Mouse (Mus musculus) intestine, embryonic 14.5 days (tissue): ENCODE measurements around the gene Ppm1h. TPM values are rescaled to one million over a fixed set of nuclear protein-coding genes. Genes with fewer than 3 reads are reported as not detected.
A peak's percentile ranks its signal among the peaks of the same experiment; 100 is the strongest.

ENCODE experiments used
- ATAC-seq: fragments of 200-750 bp; cut with Nextera tagmentation; replicated peaks from 2 replicates; pipeline ENCODE4 v1.8.0; 2017; ENCODE audit warnings: low read depth, moderate number of reproducible peaks, moderate TSS enrichment, moderate library complexity; ENCODE audit not compliant: low FRiP score, low TSS enrichment
- DNase-seq: peaks from one replicate; pipeline ENCODE4 v3.0.0-alpha.2; 2018; ENCODE audit warnings: low spot score
- H3K27ac ChIP-seq: fragments of 300-500 bp; sonication (generic); 2 replicates; pipeline ENCODE4 v1.5.1; 2014; ENCODE audit warnings: low read depth, mild to moderate bottlenecking, control low read depth
- H3K27me3 ChIP-seq: fragments of 300-500 bp; sonication (generic); replicated peaks from 2 replicates; pipeline ENCODE4 v1.6.1; 2014; ENCODE audit warnings: low read length, control low read depth; ENCODE audit not compliant: control insufficient read depth, insufficient read depth
- H3K36me3 ChIP-seq: fragments of 300-500 bp; sonication (generic); 2 replicates; pipeline ENCODE4 v1.6.1; 2014; ENCODE audit warnings: low read length, control low read depth; ENCODE audit not compliant: control insufficient read depth, insufficient read depth
- H3K4me1 ChIP-seq: fragments of 300-500 bp; sonication (generic); replicated peaks from 2 replicates; pipeline ENCODE4 v1.6.1; 2014; ENCODE audit warnings: low read length, control low read depth, mixed read lengths; ENCODE audit not compliant: control insufficient read depth, insufficient read depth
- H3K4me2 ChIP-seq: fragments of 300-500 bp; sonication (generic); 2 replicates; pipeline ENCODE4 v1.6.1; 2014; ENCODE audit warnings: low read length
- H3K4me3 ChIP-seq: fragments of 300-500 bp; sonication (generic); 2 replicates; pipeline ENCODE4 v1.5.1; 2014; ENCODE audit warnings: low read depth, low read length, control low read depth, mixed read lengths
- H3K9ac ChIP-seq: fragments of 300-500 bp; sonication (generic); 2 replicates; pipeline ENCODE4 v1.6.1; 2014; ENCODE audit warnings: mild to moderate bottlenecking, low read length
- H3K9me3 ChIP-seq: fragments of 300-500 bp; sonication (generic); 2 replicates; pipeline ENCODE4 v1.6.1; 2016; ENCODE audit warnings: low read length, control low read depth; ENCODE audit not compliant: control insufficient read depth
- WGBS: fragments of 180-500 bp; shearing (Covaris S2); extraction: QIAGEN DNeasy Blood & Tissue Kit; methylation state at CpG from one replicate; pipeline ENCODE4 v1.1.7; 2014; 5-methylcytosine and 5-hydroxymethylcytosine counted together
- polyA plus RNA-seq: library from polyadenylated mRNA; unstranded; fragments of >200 nt; fragmentation: Nextera tagmentation; extraction: Ambion mirVana; gene quantifications from 2 replicates; pipeline ENCODE4 v1.2.1, GENCODE M21; 2014

Gene Ppm1h
- polyA plus RNA-seq, 1 experiment from 2014 or later, result 13.2 TPM

DNA sequence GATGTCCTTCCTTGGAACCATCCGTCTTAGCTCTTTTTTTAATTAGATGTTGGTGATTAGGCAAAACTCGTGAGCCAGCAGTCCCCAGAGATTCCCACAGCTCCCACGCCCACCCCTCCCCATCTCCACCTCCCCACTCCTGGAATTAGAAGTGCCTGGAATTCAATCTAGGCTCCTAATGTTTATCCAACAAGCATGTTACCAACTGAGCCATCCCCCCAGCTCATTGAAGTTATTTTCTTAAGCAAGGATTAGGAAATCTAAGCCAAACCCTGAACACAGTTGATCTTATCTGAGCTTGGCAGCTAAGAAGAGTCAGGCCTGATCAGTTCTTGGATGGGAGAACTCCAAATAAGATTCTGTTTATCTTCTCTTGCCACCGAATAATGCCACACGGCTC lies 92.4 kb downstream of the Ppm1h start:
- 71% methylated on average over 5 of the region's 5 CpGs for WGBS
- Histone ChIP-seq H3K9me3 (peaks cover 4% of the 10 kb centered on the region; the same call in 1 of the 2 replicates), H3K27ac (no peak overlapping the region), H3K4me3 (no peak overlapping the region), H3K27me3 (no peaks in the 10 kb centered on the region), H3K4me1 (peaks cover 9% of the 10 kb centered on the region), H3K9ac (no peak overlapping the region), H3K4me2 (no peak overlapping the region), H3K36me3 (no peaks in the 10 kb centered on the region)
- DNase-seq (no peak), ATAC-seq (no peak)

GRCm38 (mm10) chr10:122774169-122774568 lies 95.6 kb downstream of the Ppm1h start:
- WGBS, result 75% methylated on average over 7 of the region's 7 CpGs
- Histone ChIP-seq H3K9me3 (peaks cover 4% of the 10 kb centered on the region; the same call in 1 of the 2 replicates), H3K9ac (no peak overlapping the region), H3K4me2 (no peak overlapping the region), H3K4me3 (no peak overlapping the region), H3K36me3 (no peaks in the 10 kb centered on the region), H3K27ac (no peak overlapping the region), H3K27me3 (no peaks in the 10 kb centered on the region), H3K4me1 (no peaks in the 10 kb centered on the region; the same call in 1 of the 2 replicates)
- no peak for ATAC-seq
- no peak for DNase-seq

DNA sequence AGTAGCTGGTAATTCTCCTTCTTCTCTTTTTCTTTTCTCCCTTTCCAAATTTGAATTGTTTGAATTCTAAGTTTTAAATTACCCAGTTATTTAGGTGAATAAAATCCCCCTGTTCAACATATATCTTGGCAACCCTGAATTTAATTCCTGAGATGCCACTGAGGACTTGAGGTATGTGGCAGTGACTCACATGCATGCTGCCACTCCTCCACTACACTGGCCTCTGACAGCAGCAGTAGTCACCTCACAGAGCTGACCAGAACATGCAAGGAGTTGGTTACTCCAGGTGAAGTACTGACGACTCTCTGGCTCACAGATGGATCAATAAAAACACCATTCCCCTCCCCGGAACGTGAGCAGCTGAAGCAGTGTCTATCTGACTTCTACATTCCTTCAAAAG lies 98.9 kb downstream of the Ppm1h start:
- H3K9ac ChIP-seq, result no peak overlapping the region
- H3K27me3 ChIP-seq, result no peaks in the 10 kb centered on the region
- H3K4me1 ChIP-seq, result no peaks in the 10 kb centered on the region
- no peaks in the 10 kb centered on the region for H3K9me3 ChIP-seq
- H3K4me2 ChIP-seq, result no peak overlapping the region
- DNase-seq (no peak), ATAC-seq (no peak)
- 52% methylated on average over 3 of the region's 3 CpGs for WGBS
- H3K36me3 ChIP-seq, result no peaks in the 10 kb centered on the region
- H3K4me3 ChIP-seq, result no peak overlapping the region
- H3K27ac ChIP-seq, result no peak overlapping the region

DNA sequence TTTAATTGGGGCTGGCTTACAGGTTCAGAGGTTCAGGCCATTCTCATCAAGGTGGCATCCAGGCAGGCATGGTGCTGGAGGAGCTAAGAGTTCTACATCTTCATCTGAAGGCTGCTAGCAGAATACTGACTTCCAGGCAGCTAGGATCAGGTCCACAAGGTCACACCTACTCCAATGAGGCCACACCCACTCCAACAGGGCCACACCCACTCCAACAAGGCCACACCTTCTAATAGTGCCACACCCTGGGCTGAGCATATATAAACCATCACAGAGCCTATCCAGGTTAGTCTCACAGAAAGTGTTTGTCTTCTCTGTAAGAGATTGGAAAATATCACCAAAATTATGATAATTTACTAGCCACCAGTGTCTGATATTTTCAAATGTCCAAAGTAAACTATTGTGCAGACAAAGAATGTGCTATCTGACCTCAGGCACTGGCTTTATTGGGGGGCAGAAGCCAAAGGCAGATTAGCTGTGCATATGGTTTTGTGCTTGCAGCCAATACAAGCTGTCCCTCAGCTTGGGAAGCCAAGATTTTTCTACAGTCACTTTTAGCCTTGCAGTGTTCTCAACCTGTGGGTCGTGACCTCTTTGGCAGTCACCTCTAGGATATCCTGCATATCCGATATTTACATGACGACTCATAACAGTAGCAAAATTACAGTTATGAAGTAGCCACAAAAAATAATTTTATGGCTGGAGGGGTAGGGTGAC lies 99.5 kb downstream of the Ppm1h start:
- no peak overlapping the region for H3K4me2 ChIP-seq
- no peaks in the 10 kb centered on the region for H3K36me3 ChIP-seq
- H3K4me1 ChIP-seq, result no peaks in the 10 kb centered on the region
- 84% methylated on average over 3 of the region's 3 CpGs for WGBS
- no peaks in the 10 kb centered on the region for H3K9me3 ChIP-seq
- H3K4me3 ChIP-seq, result no peak overlapping the region
- DNase-seq (no peak), ATAC-seq (no peak)
- H3K9ac ChIP-seq, result no peak overlapping the region
- H3K27me3 ChIP-seq, result no peaks in the 10 kb centered on the region
- no peak overlapping the region for H3K27ac ChIP-seq

GRCm38 (mm10) chr10:122779351-122779750 lies 100.8 kb downstream of the Ppm1h start:
- no peak overlapping the region for H3K4me3 ChIP-seq
- ATAC-seq (no peak), DNase-seq (no peak)
- WGBS, result 54% methylated on average over 12 of the region's 12 CpGs
- H3K4me1 ChIP-seq, result no peaks in the 10 kb centered on the region
- no peak overlapping the region for H3K4me2 ChIP-seq
- H3K36me3 ChIP-seq, result no peaks in the 10 kb centered on the region
- no peaks in the 10 kb centered on the region for H3K27me3 ChIP-seq
- H3K27ac ChIP-seq, result no peak overlapping the region
- H3K9ac ChIP-seq, result no peak overlapping the region
- H3K9me3 ChIP-seq, result no peaks in the 10 kb centered on the region

GRCm38 (mm10) chr10:122782755-122783154 lies 104.2 kb downstream of the Ppm1h start:
- no peak for DNase-seq
- Histone ChIP-seq H3K27me3 (no peaks in the 10 kb centered on the region), H3K9me3 (no peaks in the 10 kb centered on the region), H3K36me3 (no peaks in the 10 kb centered on the region), H3K4me3 (no peak overlapping the region), H3K9ac (no peak overlapping the region), H3K4me2 (no peak overlapping the region), H3K4me1 (no peaks in the 10 kb centered on the region), H3K27ac (no peak overlapping the region)
- peak; percentile 57; the same call in 1 of the 2 replicates for ATAC-seq
- WGBS, result 26% methylated on average over 4 of the region's 4 CpGs

DNA sequence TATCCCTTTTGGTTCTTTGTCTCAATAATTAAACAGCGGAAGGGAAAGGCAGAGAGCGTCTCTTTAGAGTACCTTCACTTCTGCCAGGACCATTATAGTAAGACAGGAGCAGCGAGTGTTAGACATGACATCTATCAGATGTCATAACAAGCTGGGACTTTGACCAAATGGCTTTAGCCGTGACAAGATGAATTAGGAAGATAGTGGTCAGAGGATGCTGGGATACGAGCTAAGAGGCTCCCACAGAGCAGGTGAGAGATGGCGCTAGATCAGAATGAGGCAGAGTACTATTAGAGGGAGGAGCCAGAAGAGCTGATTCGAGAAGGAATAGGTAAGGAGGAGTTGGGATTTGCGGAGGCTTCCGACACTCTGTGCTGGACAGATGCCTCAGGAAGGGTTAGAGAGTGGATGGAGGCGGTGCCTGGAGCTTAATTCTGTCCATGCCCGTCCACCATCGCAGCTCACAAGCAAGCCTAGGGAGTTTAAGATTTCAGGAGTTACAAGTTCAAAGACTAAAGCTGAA lies 111.1 kb downstream of the Ppm1h start:
- H3K36me3 ChIP-seq, result no peaks in the 10 kb centered on the region
- no peaks in the 10 kb centered on the region for H3K27me3 ChIP-seq
- no peak overlapping the region for H3K27ac ChIP-seq
- DNase-seq, result no peak
- 52% methylated on average over 12 of the region's 12 CpGs for WGBS
- peaks cover 18% of the 10 kb centered on the region for H3K4me1 ChIP-seq
- no peak overlapping the region for H3K4me3 ChIP-seq
- ATAC-seq, result no peak
- H3K9ac ChIP-seq, result no peak overlapping the region
- H3K9me3 ChIP-seq, result no peaks in the 10 kb centered on the region
- H3K4me2 ChIP-seq, result no peak overlapping the region

DNA sequence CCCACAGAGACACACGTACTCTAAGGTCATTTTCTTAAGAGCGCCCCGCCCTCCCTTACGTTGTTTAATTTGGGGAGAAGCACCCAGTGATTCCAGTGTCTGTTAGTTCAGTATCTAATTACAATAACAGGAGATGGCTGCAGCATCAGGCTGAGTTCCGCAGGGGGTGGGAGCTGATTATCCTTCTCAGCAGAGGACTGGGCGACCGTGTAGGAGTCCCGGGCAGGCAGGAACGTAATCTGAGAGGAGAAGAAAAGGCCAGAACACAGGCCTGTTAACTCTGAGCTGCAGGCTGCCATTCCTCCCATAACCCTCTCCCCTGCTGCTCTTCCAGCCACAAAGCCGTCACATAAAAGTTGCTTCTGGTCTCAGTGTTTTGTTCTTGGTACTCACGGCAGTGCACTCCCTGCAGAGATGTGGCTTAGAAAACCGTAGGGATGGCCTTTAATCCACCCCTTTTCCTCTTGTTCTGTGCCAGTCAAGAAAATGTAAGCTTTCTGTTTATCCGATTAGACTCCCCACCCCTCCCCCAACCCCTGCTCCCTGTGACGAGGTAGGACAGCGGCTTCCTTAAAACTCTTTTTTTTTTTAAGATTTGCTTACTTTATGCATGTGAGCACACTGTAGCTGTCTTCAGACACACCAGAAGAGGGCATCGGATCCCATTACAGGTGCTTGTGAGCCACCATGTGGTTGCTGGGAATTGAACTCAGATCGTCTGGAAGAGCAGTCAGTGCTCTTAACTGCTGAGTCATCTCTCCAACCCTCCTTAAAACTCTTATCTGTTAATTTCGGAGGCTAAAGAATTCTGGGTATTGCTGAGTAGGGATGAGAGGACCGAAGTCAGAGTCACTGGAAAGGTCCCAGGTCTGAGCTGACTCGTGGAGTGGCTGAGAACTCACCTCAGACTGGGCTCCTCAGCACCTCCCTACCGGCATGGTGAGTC lies 113.7 kb downstream of the Ppm1h start:
- ATAC-seq, result no peak
- no peak for DNase-seq
- peak overlapping the region; percentile 30; the same call in 1 of the 2 replicates for H3K9ac ChIP-seq
- H3K27ac ChIP-seq, result peak overlapping the region; percentile 59; the same call in 1 of the 2 replicates
- no peaks in the 10 kb centered on the region for H3K9me3 ChIP-seq
- no peaks in the 10 kb centered on the region for H3K27me3 ChIP-seq
- WGBS, result 10% methylated on average over 21 of the region's 21 CpGs
- H3K36me3 ChIP-seq, result no peaks in the 10 kb centered on the region
- peak overlapping the region; percentile 20 for H3K4me3 ChIP-seq
- H3K4me2 ChIP-seq, result peak overlapping the region; percentile 45
- peaks cover 18% of the 10 kb centered on the region for H3K4me1 ChIP-seq
